In the genomic region with DNA sequence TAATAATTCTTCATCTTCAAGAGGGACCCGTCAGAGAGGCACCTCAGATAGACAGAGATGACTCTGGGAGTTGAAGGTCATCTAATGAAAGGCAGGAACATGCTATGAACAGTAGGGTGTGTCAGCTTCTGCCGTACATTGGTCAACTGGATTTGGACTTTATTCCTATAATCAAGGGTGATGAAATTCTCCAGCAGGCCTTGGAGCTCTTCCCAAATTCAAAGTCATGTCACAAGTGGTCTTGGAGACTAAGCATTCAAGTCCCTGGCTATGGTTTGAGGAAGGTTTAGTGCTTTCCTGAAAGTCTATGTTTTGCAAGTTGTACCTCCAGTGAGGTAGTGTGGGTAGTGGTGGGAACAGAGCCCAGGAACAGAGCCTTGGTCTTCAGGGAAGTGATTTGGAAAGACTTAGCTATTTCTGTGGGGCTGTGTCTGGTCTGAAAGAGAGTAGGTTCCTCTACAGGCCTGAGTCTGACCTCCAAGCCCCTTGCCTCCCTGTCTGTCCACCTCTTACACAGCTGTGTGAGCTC, we compare ENCODE assay signal across 15 mouse cellular contexts. TPM values are rescaled to one million over a fixed set of nuclear protein-coding genes. Genes with fewer than 3 reads are reported as not detected.
DNase-seq lines count a peak whose midpoint lies in the region.
"Had no signal": no experiment of that assay in that cellular context is flagged by ENCODE, and none has a peak within 500 bp of the region (broad histone marks: within the 10 kb centered on the region; RNA-seq: fewer than 3 reads in every experiment).

No protein-coding gene starts in this region.

- intact Hi-C loops in heart, postnatal 14 days (cut with DNase I), result no loop called here

- DNase-seq in adrenal gland, postnatal 14 days, result peak; percentile 31
- no peak for DNase-seq in adrenal gland, adult 8-10 months
- peak; percentile 85 for DNase-seq in heart, adult 11 months
- DNase-seq in heart, postnatal 14 days, result no peak
- peak; percentile 55 for DNase-seq in adipocyte (ENCODE audit: low spot score)
- DNase-seq in fibroblast of lung, adult 2 months (ENCODE audit: low read depth), result peak; percentile 66
- DNase-seq in retina, postnatal 1 day, result no peak
- DNase-seq: adrenal gland, adult 2 months; cerebellum, adult 2 months; cerebellum, postnatal 10 days; heart, postnatal 36 days had no signal

RNA-seq across cellular contexts. Expression of gene Grk1, which starts 14.3 kb away (rescaled TPM):
- 0.08 TPM in 1 of 2 replicates, not detected in the other for total RNA-seq in adrenal gland, postnatal 14 days (2021)
- under 1 TPM in 2 of 4 experiments, not detected in 2; 0.05 to 0.06 TPM for total RNA-seq in adrenal gland, adult 8-10 months (2022)
- total RNA-seq in heart, postnatal 14 days (2021), result under 1 TPM; 0.02 to 0.05 TPM
- total RNA-seq: adrenal gland, adult 2 months; gastrocnemius, adult 8-10 months; gastrocnemius, postnatal 4 days; heart, adult 8-10 months; heart, postnatal 36 days had no signal

RNA-seq across cellular contexts. Expression of gene Tmem255b, which starts 15.8 kb away (rescaled TPM):
- 3.1 and 3.6 TPM in 2 replicates for total RNA-seq in adrenal gland, postnatal 14 days (2021)
- total RNA-seq in adrenal gland, adult 8-10 months (2022), result 1 to 10 TPM in 2 of 4 experiments, under 1 TPM in 2; 0.77 to 1.7 (median 1.1) TPM
- 10 to 100 TPM; 13.8 to 14.6 TPM for total RNA-seq in heart, postnatal 14 days (2021)
- total RNA-seq: MEL had no signal

RNA-seq across cellular contexts. Expression of gene Atp4b, which starts 22.6 kb away (rescaled TPM):
- total RNA-seq in adrenal gland, postnatal 14 days (2021), result not detected in 2 replicates
- total RNA-seq in adrenal gland, adult 8-10 months (2022), result under 1 TPM in 1 of 4 experiments, not detected in 3; 0.49 TPM
- not detected for total RNA-seq in heart, postnatal 14 days (2021)
- total RNA-seq: gastrocnemius, adult 8-10 months; gastrocnemius, postnatal 4 days; heart, adult 8-10 months; heart, postnatal 36 days had no signal

Comparison
In these comparisons a context has a peak if more than half of its experiments do, and no peak if none do; other contexts are left out.
1. DNase-seq: peak in adrenal gland, postnatal 14 days (single experiment), heart, adult 11 months (single experiment), adipocyte (single experiment) and fibroblast of lung, adult 2 months (single experiment); none in adrenal gland, adult 8-10 months (single experiment), heart, postnatal 14 days (0 of 2) and retina, postnatal 1 day (single experiment).